Mouse (Mus musculus): ENCODE results near the gene Pip4k2c.

DNA sequence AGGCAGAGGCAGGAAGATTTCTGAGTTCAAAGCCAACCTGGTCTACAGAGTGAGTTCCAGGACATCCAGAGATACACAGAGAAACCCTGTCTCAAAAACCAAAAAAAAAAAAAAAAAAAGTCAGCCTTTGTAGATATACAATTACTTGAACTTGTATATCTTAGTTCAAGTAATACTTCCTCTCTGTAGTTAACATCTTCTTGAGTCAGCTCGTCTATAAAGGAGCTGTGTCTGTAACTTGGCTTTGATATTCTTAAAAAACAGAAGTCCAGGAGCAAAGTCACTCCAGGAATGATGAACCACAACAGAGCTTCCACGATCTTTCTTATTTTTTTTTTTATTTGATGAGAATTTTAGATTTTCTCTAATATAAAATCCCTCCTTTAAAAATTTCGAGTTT lies 50.7 kb downstream of the Pip4k2c start:
- TF ChIP-seq GATA1 (IDR thresholded peaks at IDR 0.05; ENCODE audit: low read length) (no peak), TAL1 (IDR thresholded peaks at IDR 0.05; ENCODE audit: low read length) (no peak)
